Mouse (Mus musculus) brain, embryonic 14.5 days (tissue): Measurements from ENCODE around the gene Gm48551. TPM values are rescaled to one million over a fixed set of nuclear protein-coding genes. Genes with fewer than 3 reads are reported as not detected.

ENCODE experiments used
- DNase-seq: peaks from one replicate; pipeline ENCODE4 v3.0.0-alpha.2; 2011; ENCODE audit warnings: low read depth
- CTCF ChIP-seq: fragments of 200-500 bp; IDR thresholded peaks from 2 replicates; pipeline ENCODE4 v1.5.1; 2012; ENCODE audit warnings: inconsistent platforms, mild to moderate bottlenecking, moderate library complexity, borderline replicate concordance; ENCODE audit not compliant: insufficient read depth, insufficient read length; ENCODE audit errors: extremely low read depth
- POLR2A ChIP-seq: fragments of 200-500 bp; IDR thresholded peaks from 2 replicates; pipeline ENCODE4 v1.6.1; 2012; ENCODE audit warnings: mild to moderate bottlenecking, inconsistent platforms, borderline replicate concordance; ENCODE audit not compliant: poor library complexity, insufficient read depth, insufficient read length, severe bottlenecking; ENCODE audit errors: extremely low read depth
- polyA plus RNA-seq: library from polyadenylated mRNA; depleted of rRNA; stranded (reverse); fragments of >200 nt; gene quantifications from 2 replicates; pipeline ENCODE4 v1.2.3, GENCODE M21; 2012

Gm48551 gene
- polyA plus RNA-seq, 1 experiment, result 6.8 TPM

GRCm38 (mm10) chr10:81417227-81418215 is 33.3 kb downstream of the Gm48551 start:
- TF ChIP-seq POLR2A, result no peak
- TF ChIP-seq CTCF, result no peak
- no peak for DNase-seq

GRCm38 (mm10) chr10:81418216-81419070 is 34.2 kb downstream of the Gm48551 start:
- TF ChIP-seq CTCF, result no peak
- TF ChIP-seq POLR2A, result no peak
- no peak for DNase-seq

- no peak for TF ChIP-seq POLR2A
- no peak for DNase-seq
These were observed 35.1 kb downstream of the Gm48551 start for GRCm38 (mm10) chr10:81419111-81419928.

GRCm38 (mm10) chr10:81420191-81420767 is 36.0 kb downstream of the Gm48551 start:
- TF ChIP-seq POLR2A (no peak), CTCF (no peak)
- DNase-seq, result no peak

- no peak for TF ChIP-seq CTCF
- no peak for TF ChIP-seq POLR2A
These were observed 37.0 kb downstream of the Gm48551 start for GRCm38 (mm10) chr10:81421041-81421796.

GRCm38 (mm10) chr10:81421797-81422100 is 37.5 kb downstream of the Gm48551 start:
- TF ChIP-seq CTCF (no peak), POLR2A (no peak)
- DNase-seq, result no peak

More at GRCm38 (mm10) chr10:81421041-81421796, 37.0 kb downstream of the Gm48551 start:
- peak; percentile 0 for DNase-seq

- no peak for TF ChIP-seq POLR2A
- no peak for DNase-seq
These were observed 37.9 kb downstream of the Gm48551 start for GRCm38 (mm10) chr10:81422191-81422590.

- no peak for DNase-seq
- TF ChIP-seq POLR2A (no peak), CTCF (no peak)
These were observed 38.5 kb downstream of the Gm48551 start for GRCm38 (mm10) chr10:81422661-81423217.

- DNase-seq, result no peak
- TF ChIP-seq POLR2A, result no peak
- no peak for TF ChIP-seq CTCF
These were observed 39.4 kb downstream of the Gm48551 start for GRCm38 (mm10) chr10:81423476-81424245.

- peak; percentile 71 for DNase-seq
- TF ChIP-seq POLR2A, result no peak
- TF ChIP-seq CTCF, result no peak
These were observed 40.2 kb downstream of the Gm48551 start for GRCm38 (mm10) chr10:81424246-81425051.

- no peak for DNase-seq
- TF ChIP-seq POLR2A, result no peak
- no peak for TF ChIP-seq CTCF
These were observed 41.1 kb downstream of the Gm48551 start for GRCm38 (mm10) chr10:81425236-81425850.
